Mouse (Mus musculus): Measurements from ENCODE around the gene Mier1.

DNA sequence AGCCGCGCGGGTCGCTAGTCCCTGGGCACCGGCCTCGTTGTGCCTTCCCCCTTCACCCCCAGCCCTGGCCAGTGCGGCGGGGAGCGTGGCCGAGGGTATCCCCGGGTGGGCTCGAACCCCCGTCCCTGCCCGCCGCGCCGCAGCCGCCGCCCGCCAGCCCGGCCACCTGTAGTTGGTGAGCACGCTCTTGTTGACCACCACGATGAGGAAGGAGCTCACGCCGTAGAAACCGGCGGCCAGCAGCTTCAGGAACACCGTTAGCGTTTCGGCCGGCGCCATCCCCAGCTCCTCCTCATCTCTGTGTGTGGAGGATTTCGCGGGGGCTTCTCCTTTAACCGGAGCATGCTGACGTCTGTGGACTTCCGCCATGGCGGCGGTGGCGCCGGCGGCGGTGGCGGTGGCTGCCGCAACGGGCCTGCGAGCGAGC, 100.3 kb downstream of the Mier1 start:
- peak; percentile 69 to 75; a peak in 1 of 4 replicates for TF ChIP-seq POLR2A (IDR thresholded peaks at IDR 0.05; ENCODE audit: control insufficient read depth in 1 of 2, insufficient read depth in 1 of 2, low read depth in 1 of 2, low read length in 2 of 2, poor library complexity in 1 of 2)
- no peak for TF ChIP-seq GABPA (IDR thresholded peaks at IDR 0.05; ENCODE audit: low read depth, low read length)
- no peak for TF ChIP-seq ZC3H11A (IDR thresholded peaks at IDR 0.05; ENCODE audit: low read depth, low read length)
- TF ChIP-seq CTCF (IDR thresholded peaks at IDR 0.05 in 2 of 3, conservative IDR thresholded peaks at IDR 0.05 in 1 of 3; ENCODE audit: control insufficient read depth in 1 of 3, insufficient read depth in 1 of 3, low read depth in 2 of 3, low read length in 3 of 3, poor library complexity in 1 of 3, severe bottlenecking in 1 of 3) = no peak
- TF ChIP-seq TAL1 (IDR thresholded peaks at IDR 0.05; ENCODE audit: low read length) = no peak
- TF ChIP-seq MAX (IDR thresholded peaks at IDR 0.05; ENCODE audit: low read length) = peak; percentile 36; the same call in 1 of the 2 replicates
- no peak for TF ChIP-seq RAD21 (IDR thresholded peaks at IDR 0.05; ENCODE audit: low read depth, low read length)
- TF ChIP-seq USF1 (IDR thresholded peaks at IDR 0.05; ENCODE audit: low read depth, low read length) = no peak
- peak; percentile 0; the same call in 1 of the 2 replicates for TF ChIP-seq POLR2AphosphoS2 (IDR thresholded peaks at IDR 0.05; ENCODE audit: low read length)
- TF ChIP-seq SIN3A (IDR thresholded peaks at IDR 0.05; ENCODE audit: low read length) = 0 out of 2 replicates have a peak, but pooled peaks have one; percentile 24
- no peak for TF ChIP-seq E2F4 (IDR thresholded peaks at IDR 0.05; ENCODE audit: borderline replicate concordance, low read depth, low read length)
- 0 out of 2 replicates have a peak, but pooled peaks have one; percentile 1 for TF ChIP-seq TBP (IDR thresholded peaks at IDR 0.05; ENCODE audit: low read depth, low read length)
- TF ChIP-seq CHD1 (IDR thresholded peaks at IDR 0.05; ENCODE audit: low read depth, low read length) = no peak
- TF ChIP-seq MEF2A (IDR thresholded peaks at IDR 0.05; ENCODE audit: extremely low read depth, insufficient replicate concordance, low read depth, low read length, poor library complexity, severe bottlenecking) = no peak

Measured in MEL (cell line).